Mouse (Mus musculus): ENCODE results near the gene Commd3. TPM values are rescaled to one million over a fixed set of nuclear protein-coding genes. Genes with fewer than 3 reads are reported as not detected.

Commd3 gene
- total RNA-seq, 2 experiments from 2014 or later, result 89.2 to 91.5 TPM

- no peak for DNase-seq
Observed at GRCm38 (mm10) chr2:18686826-18687519, 14.8 kb downstream of the Commd3 start.

GRCm38 (mm10) chr2:18687671-18688170 is 15.5 kb downstream of the Commd3 start:
- DNase-seq, result no peak

- DNase-seq, result no peak
Observed at GRCm38 (mm10) chr2:18688286-18688685, 16.1 kb downstream of the Commd3 start.

GRCm38 (mm10) chr2:18688708-18689063 is 16.5 kb downstream of the Commd3 start:
- DNase-seq, result peak; percentile 26

- DNase-seq, result peak; percentile 27
Observed at GRCm38 (mm10) chr2:18689064-18689921, 17.1 kb downstream of the Commd3 start.

- DNase-seq, result peak; percentile 20
Observed at GRCm38 (mm10) chr2:18690055-18690691, 18.0 kb downstream of the Commd3 start.

- DNase-seq, result no peak
Observed at GRCm38 (mm10) chr2:18690756-18691155, 18.6 kb downstream of the Commd3 start.

- DNase-seq, result no peak
Observed at GRCm38 (mm10) chr2:18692031-18692430, 19.8 kb downstream of the Commd3 start.

GRCm38 (mm10) chr2:18692548-18692947 is 20.4 kb downstream of the Commd3 start:
- no peak for DNase-seq

GRCm38 (mm10) chr2:18693491-18693870 is 21.3 kb downstream of the Commd3 start:
- no peak for DNase-seq

GRCm38 (mm10) chr2:18693871-18694610 is 21.9 kb downstream of the Commd3 start, which contains the start of gene Spag6:
Spag6 (plus strand) TSS chr2:18694032.
- peak; percentile 77 for DNase-seq

GRCm38 (mm10) chr2:18694611-18694950 is 22.4 kb downstream of the Commd3 start:
- DNase-seq, result no peak

- DNase-seq, result no peak
Observed at GRCm38 (mm10) chr2:18695163-18695562, 23.0 kb downstream of the Commd3 start.

GRCm38 (mm10) chr2:18695629-18696150 is 23.5 kb downstream of the Commd3 start:
- DNase-seq, result no peak

GRCm38 (mm10) chr2:18697591-18698244 is 25.5 kb downstream of the Commd3 start:
- no peak for DNase-seq

- no peak for DNase-seq
Observed at GRCm38 (mm10) chr2:18698663-18699385, 26.6 kb downstream of the Commd3 start.

GRCm38 (mm10) chr2:18699401-18699990 is 27.3 kb downstream of the Commd3 start:
- no peak for DNase-seq

GRCm38 (mm10) chr2:18710356-18710755 is 38.2 kb downstream of the Commd3 start:
- no peak for DNase-seq

- no peak for DNase-seq
Observed at GRCm38 (mm10) chr2:18713071-18713470, 40.9 kb downstream of the Commd3 start.

- DNase-seq, result no peak
Observed at GRCm38 (mm10) chr2:18714337-18714736, 42.2 kb downstream of the Commd3 start.

Measured in gastrocnemius, postnatal 25 days (tissue).